Mouse (Mus musculus): ENCODE measurements at regions not wholly inside any gene's neighbourhood (a gene's known extent, or its start where the extent isn't known, plus 50 kb on each side); places are given as distances from the start of the nearest gene placed in this dataset.

DNA sequence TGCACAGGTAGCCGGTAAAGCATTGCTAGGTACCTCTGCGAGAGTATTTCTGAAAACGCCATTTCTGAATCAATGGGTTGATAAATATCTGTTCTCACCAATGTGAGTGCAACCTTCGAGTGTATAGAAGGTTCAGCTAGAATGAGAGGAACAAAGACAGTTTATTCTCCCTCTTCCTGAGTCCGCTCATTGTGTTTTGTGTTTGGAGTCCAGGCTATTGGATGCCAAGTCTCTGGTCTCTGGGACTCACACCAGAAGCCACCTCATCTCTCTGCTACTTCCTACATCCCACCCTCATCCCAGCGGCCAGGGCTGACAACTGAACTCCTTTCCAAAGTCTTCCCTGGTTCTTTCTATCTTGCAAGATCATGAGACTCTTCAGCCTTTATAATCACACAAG is 62.7 kb downstream of the Lrrc30 start:
- WGBS: 82% methylated on average over 6 of the region's 6 CpGs
- H3K4me2 ChIP-seq (replicated peaks): no peak overlapping the region
- peaks cover 3% of the 10 kb centered on the region; the same call in 1 of the 2 replicates for H3K4me1 ChIP-seq
- no peak overlapping the region for H3K27ac ChIP-seq
- H3K4me3 ChIP-seq: no peak overlapping the region
- no peak for ATAC-seq (ENCODE audit: low FRiP score)
- no peak overlapping the region for H3K9ac ChIP-seq
- H3K27me3 ChIP-seq: no peaks in the 10 kb centered on the region
- H3K9me3 ChIP-seq (replicated peaks): no peaks in the 10 kb centered on the region
- H3K36me3 ChIP-seq: no peaks in the 10 kb centered on the region

DNA sequence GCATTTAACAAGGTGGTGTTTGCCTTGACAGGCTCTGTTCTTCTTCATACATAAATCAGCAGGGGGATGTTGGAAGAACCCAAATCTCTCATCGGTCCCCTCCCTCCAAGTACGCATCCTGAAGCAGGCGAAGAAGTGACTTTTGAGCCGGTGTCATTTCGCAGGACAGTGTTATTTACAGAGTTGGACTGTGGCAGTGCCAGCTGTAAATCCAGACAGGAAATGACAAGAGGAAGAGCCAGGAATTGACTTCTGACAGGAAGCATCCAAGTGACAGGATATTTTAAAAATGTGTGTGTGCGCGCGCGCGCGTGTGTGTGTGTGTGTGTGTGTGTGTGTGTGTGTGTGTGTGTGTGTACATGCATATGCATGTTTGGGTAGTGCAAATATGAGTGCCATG is 66.3 kb downstream of the Lrrc30 start:
- H3K36me3 ChIP-seq: no peaks in the 10 kb centered on the region
- no peaks in the 10 kb centered on the region for H3K9me3 ChIP-seq (replicated peaks)
- no peaks in the 10 kb centered on the region for H3K27me3 ChIP-seq
- ATAC-seq (ENCODE audit: low FRiP score): no peak
- 84% methylated on average over 11 of the region's 11 CpGs for WGBS
- H3K27ac ChIP-seq: no peak overlapping the region
- no peak overlapping the region for H3K4me2 ChIP-seq (replicated peaks)
- H3K4me1 ChIP-seq: peaks cover 3% of the 10 kb centered on the region; the same call in 1 of the 2 replicates
- H3K9ac ChIP-seq: no peak overlapping the region
- H3K4me3 ChIP-seq: no peak overlapping the region

DNA sequence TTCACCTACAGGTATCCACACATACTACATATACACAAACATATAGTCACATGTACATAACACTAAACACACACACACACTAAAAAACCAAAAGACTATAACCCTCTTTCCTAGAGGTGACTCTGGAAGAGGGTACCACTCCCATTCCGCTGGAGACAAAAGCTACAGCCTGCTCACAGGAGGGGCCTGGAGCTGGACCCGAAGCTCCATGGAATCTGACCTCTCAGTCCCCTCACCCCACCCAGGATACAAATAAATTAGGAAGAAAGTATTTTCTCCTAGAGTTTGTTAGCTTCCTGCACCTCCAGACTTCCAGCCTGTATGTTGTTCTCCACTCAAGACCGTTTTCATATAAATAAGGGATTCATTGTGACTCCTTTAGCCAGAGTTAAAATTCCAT is 66.8 kb downstream of the Lrrc30 start:
- Histone ChIP-seq H3K27ac (no peak overlapping the region), H3K36me3 (no peaks in the 10 kb centered on the region), H3K4me1 (peaks cover 3% of the 10 kb centered on the region; the same call in 1 of the 2 replicates), H3K4me2 (replicated peaks) (no peak overlapping the region), H3K27me3 (no peaks in the 10 kb centered on the region), H3K4me3 (no peak overlapping the region), H3K9ac (no peak overlapping the region), H3K9me3 (replicated peaks) (no peaks in the 10 kb centered on the region)
- no peak for ATAC-seq (ENCODE audit: low FRiP score)
- 34% methylated on average over 3 of the region's 3 CpGs for WGBS

DNA sequence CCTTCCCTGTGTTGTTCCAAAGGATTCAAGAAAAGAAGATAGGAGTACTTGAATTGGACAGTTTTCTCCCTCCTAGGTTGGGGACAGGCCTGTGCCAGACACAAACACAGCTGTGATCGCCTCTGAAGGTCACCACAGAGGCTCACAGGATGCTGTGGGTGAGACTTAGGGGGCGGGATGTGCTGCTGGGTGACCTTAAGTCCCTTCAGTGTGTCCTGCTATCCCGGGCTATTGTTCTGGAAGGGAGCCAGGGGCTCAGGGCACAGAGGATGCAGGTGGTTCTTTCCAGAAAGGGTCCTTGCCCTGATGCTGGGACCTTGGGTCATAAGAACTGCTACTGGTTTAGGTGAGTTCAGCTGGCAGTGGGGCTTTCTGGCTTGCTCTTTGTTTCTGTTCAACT is 67.7 kb downstream of the Lrrc30 start:
- Histone ChIP-seq H3K36me3 (no peaks in the 10 kb centered on the region), H3K4me3 (no peak overlapping the region), H3K4me1 (peaks cover 3% of the 10 kb centered on the region; the same call in 1 of the 2 replicates), H3K9ac (no peak overlapping the region), H3K27me3 (no peaks in the 10 kb centered on the region), H3K4me2 (replicated peaks) (no peak overlapping the region), H3K27ac (no peak overlapping the region), H3K9me3 (replicated peaks) (no peaks in the 10 kb centered on the region)
- ATAC-seq (ENCODE audit: low FRiP score): no peak
- WGBS: 61% methylated on average over 3 of the region's 3 CpGs

GRCm38 (mm10) chr17:67563036-67563435 is 69.5 kb downstream of the Lrrc30 start:
- no peak overlapping the region for H3K4me3 ChIP-seq
- ATAC-seq (ENCODE audit: low FRiP score): no peak
- no peaks in the 10 kb centered on the region for H3K36me3 ChIP-seq
- no peak overlapping the region for H3K9ac ChIP-seq
- no peak overlapping the region for H3K4me2 ChIP-seq (replicated peaks)
- H3K27me3 ChIP-seq: no peaks in the 10 kb centered on the region
- H3K4me1 ChIP-seq: peaks cover 3% of the 10 kb centered on the region; the same call in 1 of the 2 replicates
- 81% methylated on average over 7 of the region's 7 CpGs for WGBS
- no peaks in the 10 kb centered on the region for H3K9me3 ChIP-seq (replicated peaks)
- H3K27ac ChIP-seq: no peak overlapping the region

DNA sequence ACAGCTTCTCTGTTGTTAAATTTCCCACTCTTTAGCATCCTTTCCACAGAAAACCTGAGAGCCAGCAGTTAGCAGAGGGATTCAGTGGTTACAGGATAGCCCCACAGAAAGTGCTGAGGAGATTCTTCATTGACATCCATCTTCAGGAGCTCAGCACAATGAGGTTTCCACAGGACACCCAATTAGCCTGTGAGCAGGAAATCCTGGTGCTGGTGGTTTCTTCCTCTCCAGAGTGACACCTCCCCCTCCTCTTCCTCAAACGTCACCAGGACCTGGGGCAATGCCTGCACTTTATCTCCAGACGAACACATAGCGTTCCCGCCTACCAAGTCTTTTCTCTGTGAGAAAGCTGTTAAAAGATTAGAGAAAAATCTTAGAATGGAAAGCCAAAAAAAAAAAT is 70.7 kb downstream of the Lrrc30 start:
- H3K27me3 ChIP-seq: no peaks in the 10 kb centered on the region
- no peak for ATAC-seq (ENCODE audit: low FRiP score)
- WGBS: 74% methylated on average over 4 of the region's 4 CpGs

GRCm38 (mm10) chr17:67557351-67557870 is 75.1 kb downstream of the Lrrc30 start:
- no peaks in the 10 kb centered on the region for H3K27me3 ChIP-seq
- H3K9ac ChIP-seq: no peak overlapping the region
- no peak overlapping the region for H3K27ac ChIP-seq
- H3K36me3 ChIP-seq: no peaks in the 10 kb centered on the region
- no peak for ATAC-seq (ENCODE audit: low FRiP score)
- WGBS: 74% methylated on average over 7 of the region's 7 CpGs
- H3K4me1 ChIP-seq: no peaks in the 10 kb centered on the region
- no peak overlapping the region for H3K4me2 ChIP-seq (replicated peaks)
- no peak overlapping the region for H3K4me3 ChIP-seq
- no peaks in the 10 kb centered on the region; the same call in 1 of the 2 replicates for H3K9me3 ChIP-seq (replicated peaks)

More for the DNA sequence above, 70.7 kb downstream of the Lrrc30 start:
- Histone ChIP-seq H3K4me1 (no peaks in the 10 kb centered on the region), H3K27ac (no peak overlapping the region), H3K9me3 (replicated peaks) (no peaks in the 10 kb centered on the region), H3K4me3 (no peak overlapping the region), H3K4me2 (replicated peaks) (no peak overlapping the region), H3K36me3 (no peaks in the 10 kb centered on the region), H3K9ac (no peak overlapping the region)

DNA sequence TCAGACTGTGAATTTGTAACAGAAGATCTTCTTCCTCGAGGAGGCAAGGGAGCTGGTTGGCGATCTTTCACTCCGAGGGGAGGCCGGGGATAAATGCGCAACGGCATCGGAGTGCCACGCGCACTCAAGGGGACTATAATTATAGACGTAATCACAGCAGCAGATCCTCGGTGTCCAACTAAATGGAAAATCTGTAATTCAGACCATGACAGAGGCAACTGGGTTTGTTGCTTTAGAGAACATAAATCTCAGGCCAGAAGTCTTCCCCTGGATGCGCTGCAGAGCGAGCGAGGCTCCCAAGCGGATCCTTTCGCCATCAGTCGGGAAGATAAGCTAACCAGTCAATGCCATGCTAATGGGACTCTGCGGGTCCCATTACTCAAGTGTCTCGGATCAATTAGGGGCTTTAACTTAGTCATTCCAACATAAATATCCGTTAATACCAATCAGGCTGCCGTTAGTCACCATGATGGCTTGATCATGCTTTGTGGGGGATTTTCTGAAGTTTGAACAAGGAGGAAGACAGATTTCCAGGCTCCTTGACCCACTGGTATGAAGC is 79.9 kb downstream of the Lrrc30 start:
- H3K9me3 ChIP-seq (replicated peaks): no peaks in the 10 kb centered on the region; the same call in 1 of the 2 replicates
- no peaks in the 10 kb centered on the region for H3K36me3 ChIP-seq
- no peak overlapping the region for H3K4me3 ChIP-seq
- H3K4me1 ChIP-seq: peaks cover 6% of the 10 kb centered on the region; the same call in 1 of the 2 replicates
- no peak overlapping the region for H3K27ac ChIP-seq
- 85% methylated on average over 21 of the region's 21 CpGs for WGBS
- no peaks in the 10 kb centered on the region for H3K27me3 ChIP-seq
- ATAC-seq (ENCODE audit: low FRiP score): 0 out of 2 replicates have a peak, but pooled peaks have one; percentile 12
- H3K9ac ChIP-seq: no peak overlapping the region
- no peak overlapping the region for H3K4me2 ChIP-seq (replicated peaks)

DNA sequence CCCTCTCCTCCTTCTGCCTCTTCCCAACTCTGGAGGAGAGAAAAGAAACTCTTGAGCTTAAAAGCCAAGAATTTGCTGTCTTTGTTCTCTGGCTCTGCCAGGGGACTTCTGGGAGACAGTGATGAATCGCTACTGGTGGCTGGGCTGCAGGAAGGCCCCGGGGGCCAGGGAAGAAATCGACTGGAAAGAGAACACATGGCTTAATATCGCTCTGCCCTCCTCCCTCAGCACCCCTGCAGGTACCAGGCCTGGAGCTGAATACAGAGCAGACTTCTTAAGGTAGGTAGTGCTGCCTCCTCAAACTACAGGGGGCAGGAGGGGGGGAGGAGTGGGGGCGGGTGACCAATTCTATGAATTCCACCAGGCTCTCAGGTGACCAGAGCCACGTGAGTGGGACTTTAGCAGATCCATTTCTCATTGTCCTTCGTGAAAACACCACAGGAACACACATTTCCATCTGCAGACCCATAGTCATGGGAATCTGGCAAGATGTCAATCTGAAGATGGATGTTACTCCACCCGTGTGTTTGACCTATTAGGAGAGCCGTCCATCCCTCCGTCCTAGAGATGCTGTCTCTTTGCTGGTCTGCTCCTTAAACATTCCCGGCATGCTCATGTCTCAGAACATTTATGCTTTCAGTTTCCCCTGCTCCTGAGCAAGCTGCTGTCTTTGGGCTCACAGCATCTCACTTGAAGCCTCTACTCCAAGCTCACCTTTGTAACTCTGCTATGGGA is 83.4 kb downstream of the Lrrc30 start:
- Histone ChIP-seq H3K9ac (no peak overlapping the region), H3K4me3 (no peak overlapping the region), H3K36me3 (no peaks in the 10 kb centered on the region), H3K27me3 (no peaks in the 10 kb centered on the region), H3K4me1 (peaks cover 6% of the 10 kb centered on the region; the same call in 1 of the 2 replicates), H3K9me3 (replicated peaks) (no peaks in the 10 kb centered on the region; the same call in none of the 2 replicates), H3K4me2 (replicated peaks) (no peak overlapping the region), H3K27ac (peak overlapping the region; percentile 65; the same call in 1 of the 2 replicates)
- WGBS: 28% methylated on average over 11 of the region's 11 CpGs
- peak; percentile 87 for ATAC-seq (ENCODE audit: low FRiP score)

GRCm38 (mm10) chr17:67544410-67544809 is 88.1 kb downstream of the Lrrc30 start:
- Histone ChIP-seq H3K27ac (no peak overlapping the region), H3K4me3 (no peak overlapping the region), H3K9me3 (replicated peaks) (no peaks in the 10 kb centered on the region; the same call in 1 of the 2 replicates), H3K27me3 (no peaks in the 10 kb centered on the region), H3K36me3 (no peaks in the 10 kb centered on the region), H3K9ac (no peak overlapping the region), H3K4me2 (replicated peaks) (no peak overlapping the region), H3K4me1 (peaks cover 6% of the 10 kb centered on the region; the same call in 1 of the 2 replicates)
- no peak for ATAC-seq (ENCODE audit: low FRiP score)
- 88% methylated on average over 7 of the region's 7 CpGs for WGBS

DNA sequence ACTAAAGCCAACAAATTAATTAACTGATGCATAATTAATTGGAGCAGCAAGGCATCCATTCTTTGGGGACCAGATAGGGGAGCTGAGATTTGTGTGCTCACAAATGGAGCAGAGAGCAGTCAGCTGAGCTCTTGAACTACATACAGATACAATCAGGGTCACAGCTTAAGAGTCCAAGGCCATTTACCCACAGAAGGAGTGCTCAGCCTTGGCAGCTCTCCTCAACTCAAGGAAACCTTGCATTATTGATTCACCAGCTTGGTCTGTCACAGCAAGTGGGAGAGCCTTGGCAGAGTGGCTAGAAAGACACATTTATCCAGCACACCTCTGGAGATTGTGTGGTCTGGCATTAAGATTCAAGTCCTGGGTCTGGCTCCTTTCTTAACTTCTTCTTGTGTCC is 100.2 kb downstream of the Lrrc30 start:
- Histone ChIP-seq H3K4me2 (replicated peaks) (no peak overlapping the region), H3K4me3 (no peak overlapping the region), H3K27me3 (no peaks in the 10 kb centered on the region), H3K27ac (no peak overlapping the region), H3K9ac (no peak overlapping the region), H3K36me3 (no peaks in the 10 kb centered on the region), H3K4me1 (no peaks in the 10 kb centered on the region), H3K9me3 (replicated peaks) (no peaks in the 10 kb centered on the region)
- ATAC-seq (ENCODE audit: low FRiP score): no peak

DNA sequence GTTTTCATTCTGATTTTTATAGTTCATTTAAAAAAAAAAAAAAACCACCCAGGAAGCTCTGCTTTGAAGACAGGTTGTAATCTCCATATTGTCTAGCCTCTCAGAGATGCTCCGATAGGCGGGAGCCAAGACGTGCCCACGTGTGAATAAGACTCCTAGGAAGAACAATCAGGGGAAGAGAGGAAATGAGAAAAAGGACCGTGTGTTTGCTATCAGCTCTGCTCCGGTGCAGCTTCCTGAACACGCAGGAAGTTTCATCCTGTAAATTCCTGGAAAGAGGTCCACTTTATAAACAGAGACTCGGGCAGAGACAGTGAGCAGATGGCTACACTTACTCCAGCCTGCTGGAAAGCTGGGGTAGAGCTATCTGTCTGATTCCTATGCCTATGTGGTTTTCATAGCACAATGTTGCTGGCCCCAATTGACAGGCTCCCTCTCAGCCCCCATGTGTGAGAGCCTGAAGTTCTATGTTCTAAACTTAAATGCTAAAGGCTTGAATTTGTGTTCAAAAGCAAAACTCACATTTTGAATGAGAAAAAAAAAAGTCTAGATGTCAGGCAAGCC is 111.6 kb downstream of the Lrrc30 start:
- 82% methylated on average over 8 of the region's 8 CpGs for WGBS
- no peaks in the 10 kb centered on the region for H3K27me3 ChIP-seq

More for the DNA sequence above, 111.6 kb downstream of the Lrrc30 start:
- H3K4me1 ChIP-seq: no peaks in the 10 kb centered on the region
- no peaks in the 10 kb centered on the region for H3K9me3 ChIP-seq (replicated peaks)
- no peaks in the 10 kb centered on the region for H3K36me3 ChIP-seq
- no peak overlapping the region for H3K4me3 ChIP-seq
- no peak overlapping the region for H3K4me2 ChIP-seq (replicated peaks)
- no peak overlapping the region for H3K27ac ChIP-seq
- ATAC-seq (ENCODE audit: low FRiP score): no peak
- H3K9ac ChIP-seq: no peak overlapping the region

Measured in hindbrain, embryonic 12.5 days (tissue).